Mouse (Mus musculus): ENCODE results near the gene Sdr9c7. TPM values are rescaled to one million over a fixed set of nuclear protein-coding genes. Genes with fewer than 3 reads are reported as not detected.

Sdr9c7 gene
- total RNA-seq, 2 experiments from 2014 or later = not detected

DNA sequence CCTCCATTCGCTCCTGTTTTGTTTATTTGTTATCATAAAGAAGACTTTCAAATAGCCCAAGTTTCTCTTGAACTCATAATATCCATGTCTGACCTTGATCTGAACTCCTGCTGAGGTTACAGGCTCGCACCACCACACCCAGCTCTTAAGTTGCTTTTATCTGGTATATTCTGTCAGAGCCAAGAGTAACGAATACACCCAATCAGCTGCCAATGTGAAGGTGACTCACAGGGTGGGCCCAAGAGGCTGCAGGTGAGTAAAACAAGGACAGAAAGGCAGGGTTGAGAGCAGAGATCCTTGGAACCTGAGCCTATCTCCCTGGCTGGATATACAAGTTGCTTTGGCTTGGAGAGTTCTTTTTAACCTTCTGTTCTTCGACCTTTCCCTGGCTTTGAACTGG, 56.7 kb downstream of the Sdr9c7 start:
- no peak for ATAC-seq (replicated peaks; ENCODE audit: low FRiP score, poor library complexity, severe bottlenecking)

DNA sequence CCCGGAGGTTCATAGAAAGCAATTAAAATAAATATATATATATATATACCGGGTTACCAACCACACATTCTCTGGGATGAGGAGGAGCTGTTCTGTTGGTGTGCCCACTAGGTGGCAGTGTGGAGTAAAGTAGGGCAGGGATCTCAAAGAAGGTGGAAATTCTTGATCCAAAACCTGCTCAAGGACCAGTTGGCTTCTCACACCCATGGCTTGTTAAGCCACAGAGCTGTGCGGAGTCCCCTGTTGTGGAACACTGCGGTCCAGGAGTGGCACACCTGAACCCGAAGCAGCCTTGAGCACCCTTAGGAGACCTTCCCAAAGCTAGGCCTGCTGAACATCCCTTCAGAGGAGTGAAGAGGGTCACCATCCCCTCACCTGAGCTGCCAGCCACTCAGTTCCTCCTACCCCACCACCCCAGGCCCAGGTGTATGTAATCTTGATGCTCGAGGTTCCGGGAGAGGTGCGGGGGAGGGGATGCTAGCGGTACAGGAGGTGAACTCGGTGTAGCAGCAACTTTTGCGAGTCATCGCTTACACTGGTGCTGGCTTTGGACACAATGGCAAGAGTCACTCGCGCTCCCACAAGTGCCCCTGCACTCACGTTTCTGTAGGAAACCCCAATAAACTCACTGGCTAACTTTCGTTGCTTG, 58.0 kb downstream of the Sdr9c7 start:
- peak; percentile 74 for ATAC-seq (replicated peaks; ENCODE audit: low FRiP score, poor library complexity, severe bottlenecking)

DNA sequence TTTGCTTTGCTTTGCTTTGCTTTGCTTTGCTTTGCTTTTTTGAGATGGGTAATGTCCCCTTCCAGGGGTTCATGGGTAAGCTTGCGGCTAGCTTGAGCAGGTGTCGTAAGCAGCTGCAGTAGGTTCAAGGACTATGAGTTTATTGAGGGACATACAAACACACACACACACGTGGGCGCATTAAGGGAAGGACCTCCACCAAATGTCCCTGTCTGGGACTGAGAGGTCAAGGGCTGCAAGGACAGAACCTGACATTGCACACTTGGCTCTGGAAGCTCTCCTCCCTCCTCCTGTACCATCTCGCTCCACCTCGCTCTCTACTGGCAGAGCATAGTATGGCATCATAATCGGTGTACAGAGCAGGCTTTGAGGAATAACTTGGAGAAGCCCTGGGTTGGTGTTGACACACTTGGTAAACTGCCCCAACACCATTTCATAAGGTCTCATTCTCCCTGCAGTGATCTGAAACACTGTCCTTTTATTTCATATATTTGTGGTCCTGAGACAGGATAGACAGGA, 60.9 kb downstream of the Sdr9c7 start:
- no peak for ATAC-seq (replicated peaks; ENCODE audit: low FRiP score, poor library complexity, severe bottlenecking)

Other genes starting within 250 kb of the Sdr9c7 start
- gene Nemp1, start 231.6 kb upstream of the Sdr9c7 start, total RNA-seq (2015; ENCODE audit: low replicate concordance) = 73.5 and 83.4 TPM in 2 replicates
- gene Nemp1, start 231.6 kb upstream of the Sdr9c7 start, total RNA-seq (2017; ENCODE audit: low replicate concordance) = 69.6 and 83.2 TPM in 2 replicates
- gene Nab2, start 229.9 kb upstream of the Sdr9c7 start, total RNA-seq (2015; ENCODE audit: low replicate concordance) = 2.5 TPM in 1 of 2 replicates, not detected in the other
- 1.7 and 3.1 TPM in 2 replicates for gene Nab2, start 229.9 kb upstream of the Sdr9c7 start, total RNA-seq (2017; ENCODE audit: low replicate concordance)
- gene Myo1a, start 193.3 kb upstream of the Sdr9c7 start, total RNA-seq (2015; ENCODE audit: low replicate concordance) = 0.84 TPM in 1 of 2 replicates, not detected in the other
- gene Myo1a, start 193.3 kb upstream of the Sdr9c7 start, total RNA-seq (2017; ENCODE audit: low replicate concordance) = 2.3 and 3.5 TPM in 2 replicates
- gene Tac2, start 174.0 kb upstream of the Sdr9c7 start, total RNA-seq (2015; ENCODE audit: low replicate concordance) = 51.1 and 56.6 TPM in 2 replicates
- gene Tac2, start 174.0 kb upstream of the Sdr9c7 start, total RNA-seq (2017; ENCODE audit: low replicate concordance) = 20.4 and 22.6 TPM in 2 replicates
- 0.72 and 2.9 TPM in 2 replicates for gene Zbtb39, start 159.0 kb upstream of the Sdr9c7 start, total RNA-seq (2015; ENCODE audit: low replicate concordance)
- gene Zbtb39, start 159.0 kb upstream of the Sdr9c7 start, total RNA-seq (2017; ENCODE audit: low replicate concordance) = 1.3 TPM in 1 of 2 replicates, not detected in the other
- not detected in 2 replicates for gene Gpr182, start 146.8 kb upstream of the Sdr9c7 start, total RNA-seq (2015; ENCODE audit: low replicate concordance)
- not detected in 2 replicates for gene Gpr182, start 146.8 kb upstream of the Sdr9c7 start, total RNA-seq (2017; ENCODE audit: low replicate concordance)
- not detected in 2 replicates for gene Rdh1, start 138.8 kb upstream of the Sdr9c7 start, total RNA-seq (2015; ENCODE audit: low replicate concordance)
- gene Rdh1, start 138.8 kb upstream of the Sdr9c7 start, total RNA-seq (2017; ENCODE audit: low replicate concordance) = not detected in 2 replicates
- not detected in 2 replicates for gene Rdh16f1, start 138.7 kb upstream of the Sdr9c7 start, total RNA-seq (2015; ENCODE audit: low replicate concordance)
- gene Rdh16f1, start 138.7 kb upstream of the Sdr9c7 start, total RNA-seq (2017; ENCODE audit: low replicate concordance) = not detected in 2 replicates
- not detected in 2 replicates for gene Rdh9, start 122.1 kb upstream of the Sdr9c7 start, total RNA-seq (2015; ENCODE audit: low replicate concordance)
- not detected in 2 replicates for gene Rdh9, start 122.1 kb upstream of the Sdr9c7 start, total RNA-seq (2017; ENCODE audit: low replicate concordance)
- not detected in 2 replicates for gene Rdh16, start 97.4 kb upstream of the Sdr9c7 start, total RNA-seq (2015; ENCODE audit: low replicate concordance)
- not detected in 2 replicates for gene Rdh16, start 97.4 kb upstream of the Sdr9c7 start, total RNA-seq (2017; ENCODE audit: low replicate concordance)
- gene Rdh19, start 48.6 kb upstream of the Sdr9c7 start, total RNA-seq (2015; ENCODE audit: low replicate concordance) = not detected in 2 replicates
- gene Rdh19, start 48.6 kb upstream of the Sdr9c7 start, total RNA-seq (2017; ENCODE audit: low replicate concordance) = not detected in 2 replicates
- not detected in 2 replicates for gene Rdh16f2, start 32.0 kb upstream of the Sdr9c7 start, total RNA-seq (2015; ENCODE audit: low replicate concordance)
- gene Rdh16f2, start 32.0 kb upstream of the Sdr9c7 start, total RNA-seq (2017; ENCODE audit: low replicate concordance) = not detected in 2 replicates
- gene Rdh7, start 9.7 kb upstream of the Sdr9c7 start, total RNA-seq (2015; ENCODE audit: low replicate concordance) = not detected in 2 replicates
- not detected in 2 replicates for gene Rdh7, start 9.7 kb upstream of the Sdr9c7 start, total RNA-seq (2017; ENCODE audit: low replicate concordance)
- gene Hsd17b6, start 109.1 kb downstream of the Sdr9c7 start, total RNA-seq (2015; ENCODE audit: low replicate concordance) = not detected in 2 replicates
- not detected in 2 replicates for gene Hsd17b6, start 109.1 kb downstream of the Sdr9c7 start, total RNA-seq (2017; ENCODE audit: low replicate concordance)
- gene Prim1, start 116.7 kb downstream of the Sdr9c7 start, total RNA-seq (2015; ENCODE audit: low replicate concordance) = 144 and 177 TPM in 2 replicates
- 110 and 170 TPM in 2 replicates for gene Prim1, start 116.7 kb downstream of the Sdr9c7 start, total RNA-seq (2017; ENCODE audit: low replicate concordance)
- 228 and 341 TPM in 2 replicates for gene Naca, start 137.1 kb downstream of the Sdr9c7 start, total RNA-seq (2015; ENCODE audit: low replicate concordance)
- gene Naca, start 137.1 kb downstream of the Sdr9c7 start, total RNA-seq (2017; ENCODE audit: low replicate concordance) = 391 and 449 TPM in 2 replicates
- gene Ptges3, start 160.4 kb downstream of the Sdr9c7 start, total RNA-seq (2015; ENCODE audit: low replicate concordance) = 84.0 and 85.9 TPM in 2 replicates
- 87.1 and 111 TPM in 2 replicates for gene Ptges3, start 160.4 kb downstream of the Sdr9c7 start, total RNA-seq (2017; ENCODE audit: low replicate concordance)
- 755 and 881 TPM in 2 replicates for gene Atp5b, start 184.8 kb downstream of the Sdr9c7 start, total RNA-seq (2015; ENCODE audit: low replicate concordance)
- 598 and 1,019 TPM in 2 replicates for gene Atp5b, start 184.8 kb downstream of the Sdr9c7 start, total RNA-seq (2017; ENCODE audit: low replicate concordance)
- gene Baz2a, start 193.1 kb downstream of the Sdr9c7 start, total RNA-seq (2015; ENCODE audit: low replicate concordance) = 89.4 and 109 TPM in 2 replicates
- 87.9 and 88.6 TPM in 2 replicates for gene Baz2a, start 193.1 kb downstream of the Sdr9c7 start, total RNA-seq (2017; ENCODE audit: low replicate concordance)